Mouse (Mus musculus): ENCODE data around the gene Timm8a2.
A peak's percentile ranks its signal among the peaks of the same experiment; 100 is the strongest.

Gene Timm8a2

DNA sequence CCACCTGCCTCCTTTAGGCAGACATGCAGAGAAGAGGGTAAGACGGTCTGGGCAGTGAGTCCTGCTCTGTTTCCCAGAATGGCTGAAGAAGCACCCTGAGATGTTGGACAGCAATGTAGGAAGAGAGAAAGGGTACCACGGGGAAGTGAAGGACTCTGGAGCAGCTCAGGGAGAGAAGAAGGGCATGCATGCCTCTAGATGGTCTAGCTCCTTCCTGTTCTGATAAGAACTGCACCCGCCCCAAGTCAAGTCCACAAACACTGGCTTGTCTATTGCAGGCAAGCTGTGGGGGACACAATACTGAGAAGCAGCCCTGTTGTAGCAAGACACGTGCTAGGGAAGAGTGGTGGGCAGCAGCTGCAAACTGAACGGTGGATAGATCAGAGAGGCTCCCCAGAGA lies 22.3 kb upstream of the Timm8a2 start:
- DNase-seq (ENCODE audit: low spot score), result no peak

DNA sequence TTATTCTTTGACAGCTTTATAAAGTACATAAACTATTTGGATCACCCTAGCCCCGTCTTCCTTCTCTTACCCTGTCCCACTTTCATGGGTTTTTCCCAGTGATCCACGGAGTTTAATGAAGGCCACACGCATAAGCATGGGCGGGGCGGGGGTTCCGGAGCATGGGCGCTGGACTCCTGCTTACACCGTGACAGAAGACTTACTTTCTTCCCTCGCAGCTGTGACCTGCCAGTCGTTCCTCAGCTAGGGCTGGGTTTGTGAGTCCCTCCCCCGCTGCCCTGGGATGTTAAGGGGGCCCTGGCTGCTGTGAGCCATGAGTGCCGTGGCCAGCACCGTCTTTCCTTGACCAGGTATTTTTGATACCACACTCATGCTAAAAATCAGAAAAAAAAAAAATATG lies 21.7 kb upstream of the Timm8a2 start:
- no peak for DNase-seq (ENCODE audit: low spot score)

DNA sequence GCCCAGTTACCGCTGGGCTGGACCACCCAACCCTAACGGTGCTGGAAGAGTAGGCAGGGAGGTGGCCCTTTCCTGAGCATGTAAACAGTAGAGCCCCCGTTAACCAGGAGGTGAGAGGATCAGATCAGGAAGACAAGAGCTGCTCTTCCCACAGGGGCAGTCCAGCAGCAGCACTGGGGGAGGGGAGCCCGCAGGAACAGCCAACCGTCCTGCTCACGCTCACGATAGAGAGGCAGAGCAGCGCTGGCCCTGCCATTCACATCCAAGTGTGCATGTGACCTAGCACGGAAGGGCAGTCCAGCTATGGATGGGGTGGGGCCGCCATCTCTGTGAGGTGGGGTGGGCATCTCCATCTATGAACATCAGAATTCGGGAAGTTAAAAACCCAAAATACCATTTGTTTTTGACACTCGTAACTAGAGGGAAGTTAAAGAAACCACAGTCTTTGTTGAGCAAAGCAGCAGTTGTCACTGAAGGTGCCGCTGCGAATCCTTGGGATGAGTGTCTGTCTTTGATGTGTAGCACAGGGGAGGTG lies 21.0 kb upstream of the Timm8a2 start:
- DNase-seq (ENCODE audit: low spot score), result no peak

DNA sequence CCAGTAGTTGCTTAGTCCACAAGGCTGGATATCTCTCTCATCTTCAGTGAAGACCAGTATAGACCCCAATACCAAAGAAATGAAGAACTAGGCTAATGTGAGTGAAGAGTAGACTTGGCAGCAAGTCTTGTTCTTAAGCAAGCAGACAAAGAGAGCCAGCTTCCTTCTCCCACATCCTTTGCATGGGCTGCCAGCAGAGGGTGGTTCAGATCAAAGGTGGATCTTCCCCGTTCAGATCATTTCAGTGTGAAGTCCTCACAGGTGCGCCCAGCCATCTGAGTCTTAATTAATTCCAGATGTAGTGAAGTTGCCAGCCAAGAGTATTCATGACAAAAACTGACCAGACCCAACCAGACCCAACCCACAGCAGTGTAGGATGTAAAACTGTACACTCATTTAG lies 16.5 kb upstream of the Timm8a2 start:
- DNase-seq (ENCODE audit: low spot score), result no peak

DNA sequence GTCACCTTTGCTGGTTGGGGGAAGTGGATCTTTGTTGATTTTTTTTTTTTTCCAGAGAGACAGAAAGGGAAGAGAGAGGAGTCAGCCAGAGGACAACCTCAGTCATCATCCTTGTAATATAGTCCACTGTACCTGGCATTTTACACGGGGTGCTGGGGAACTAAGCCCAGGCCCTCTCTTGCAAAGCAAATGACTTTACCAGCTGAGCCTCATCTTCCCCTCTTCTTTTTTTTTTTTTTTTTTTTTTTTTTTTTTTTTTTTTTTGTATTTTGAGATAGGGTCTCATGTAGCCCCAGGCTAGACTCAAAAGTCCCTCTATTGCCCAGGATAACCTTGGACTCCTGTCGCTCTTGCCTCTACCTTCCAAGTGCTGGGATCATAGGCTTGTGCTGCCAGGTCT lies 15.1 kb upstream of the Timm8a2 start:
- DNase-seq (ENCODE audit: low spot score), result no peak

DNA sequence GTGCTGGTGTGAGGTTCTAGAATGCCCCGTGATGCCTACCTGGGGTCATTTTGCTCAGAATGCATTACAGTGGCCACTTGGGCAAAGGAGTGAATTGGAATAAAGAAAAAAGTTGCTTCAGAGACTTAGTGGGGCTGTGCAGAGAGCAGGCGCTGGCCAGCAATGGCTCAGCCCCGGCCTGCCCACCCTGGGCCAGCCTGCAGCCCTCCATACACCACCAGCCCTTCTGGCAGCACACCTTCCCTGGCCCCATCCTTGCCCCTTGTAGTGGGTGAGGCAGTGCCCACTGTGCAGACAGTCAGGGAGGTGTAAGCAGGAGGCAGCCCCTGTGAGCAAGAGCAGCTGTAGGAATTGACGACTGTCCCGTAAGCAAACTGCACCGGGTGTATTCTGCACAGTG lies 13.9 kb upstream of the Timm8a2 start:
- DNase-seq (ENCODE audit: low spot score), result no peak

DNA sequence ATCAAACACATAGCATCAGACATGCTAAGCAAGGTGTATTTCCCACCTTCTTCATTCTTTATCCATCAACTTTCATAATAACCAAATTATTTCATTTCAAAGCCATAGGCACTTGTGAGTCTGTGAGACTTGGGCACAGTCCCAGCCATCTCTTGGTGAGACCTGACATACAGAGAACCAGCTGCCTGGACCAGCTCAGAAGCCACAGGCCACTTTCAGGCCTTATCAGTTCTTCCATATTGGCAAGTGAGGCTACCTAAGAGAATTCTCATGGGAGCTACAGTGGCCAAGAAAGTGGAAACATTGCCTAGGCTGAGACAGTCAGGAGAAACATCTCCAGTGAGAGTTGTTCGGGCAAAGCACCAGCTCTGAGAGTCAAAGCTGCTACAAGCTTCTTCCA lies 11.4 kb upstream of the Timm8a2 start:
- DNase-seq (ENCODE audit: low spot score), result no peak

DNA sequence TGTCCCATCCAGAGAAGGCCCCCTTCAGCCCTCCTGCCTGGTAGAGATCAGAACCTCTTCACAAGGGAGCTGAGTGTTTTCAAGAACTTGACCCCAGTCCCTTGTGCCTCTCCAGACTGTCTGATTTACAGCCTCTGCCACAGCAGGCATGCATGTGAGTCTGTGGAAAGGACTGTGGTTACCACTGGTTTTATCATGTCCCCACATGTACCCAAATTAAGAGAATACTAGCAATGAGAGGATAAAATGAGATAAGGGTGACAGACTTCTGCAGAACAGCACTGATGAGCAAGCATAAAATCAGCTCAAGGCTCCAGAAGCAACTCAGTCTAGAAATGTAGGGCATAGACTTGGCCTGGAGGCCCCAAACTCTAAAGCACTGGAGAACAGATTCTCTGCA lies 10.5 kb upstream of the Timm8a2 start:
- DNase-seq (ENCODE audit: low spot score), result no peak

DNA sequence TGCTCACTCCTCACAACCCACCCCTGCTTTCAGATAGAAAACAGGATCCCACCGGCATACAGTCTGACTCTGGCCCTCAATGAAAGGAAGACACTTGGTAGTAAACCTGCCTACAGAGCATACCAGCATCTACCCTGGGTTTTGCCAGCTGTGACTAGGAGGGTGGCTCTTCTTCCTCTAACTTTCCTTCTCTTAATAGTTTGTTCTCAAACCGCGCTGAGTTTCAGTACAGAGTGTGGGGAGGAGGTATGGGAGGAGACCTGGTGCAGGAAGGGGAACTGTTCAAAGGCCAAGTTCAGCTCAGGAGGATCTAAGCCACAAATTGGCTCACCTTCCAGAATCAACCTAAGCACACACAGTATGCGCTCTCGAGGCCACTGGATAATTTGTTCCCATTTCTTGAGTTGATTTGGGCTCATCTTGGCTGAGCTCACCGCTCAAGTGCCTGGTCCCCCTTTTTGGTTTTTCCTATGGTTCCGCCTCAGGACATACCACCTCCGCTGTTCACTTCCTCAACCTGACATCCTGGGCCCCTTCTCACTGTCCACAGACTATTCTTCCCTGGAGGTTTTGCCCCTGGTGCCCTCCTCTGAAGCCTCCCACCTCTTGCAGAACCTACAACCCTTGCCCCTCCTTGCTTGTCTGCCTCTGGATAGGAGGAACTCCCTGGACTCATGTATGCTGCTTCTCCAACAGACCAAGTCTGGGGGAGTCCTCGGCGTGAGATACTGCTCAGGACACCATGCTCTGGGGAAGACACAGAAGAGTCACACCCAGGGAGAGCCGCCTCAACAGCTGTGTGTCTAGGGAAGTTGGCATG lies 5.3 kb upstream of the Timm8a2 start:
- DNase-seq (ENCODE audit: low spot score), result no peak

DNA sequence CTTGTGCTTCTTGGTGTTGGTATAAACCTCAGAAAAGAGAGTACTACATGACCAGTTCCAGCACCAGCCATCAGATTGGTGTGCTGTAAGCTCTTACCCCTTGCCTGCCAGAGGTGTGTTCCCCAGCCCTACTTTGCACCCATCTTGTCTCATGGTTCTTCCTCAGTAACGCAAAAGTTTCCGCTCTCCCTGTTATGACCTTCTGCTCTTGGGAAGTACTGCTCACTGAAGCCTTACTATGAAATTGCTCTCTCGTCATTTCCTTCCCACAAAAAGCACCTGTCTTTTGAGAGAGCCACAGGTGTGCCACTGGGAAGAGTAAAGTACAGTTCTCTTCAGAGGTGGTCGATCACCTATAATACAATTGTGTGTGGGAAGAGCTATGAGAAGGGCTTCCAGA lies 4.6 kb upstream of the Timm8a2 start:
- no peak for DNase-seq (ENCODE audit: low spot score)

DNA sequence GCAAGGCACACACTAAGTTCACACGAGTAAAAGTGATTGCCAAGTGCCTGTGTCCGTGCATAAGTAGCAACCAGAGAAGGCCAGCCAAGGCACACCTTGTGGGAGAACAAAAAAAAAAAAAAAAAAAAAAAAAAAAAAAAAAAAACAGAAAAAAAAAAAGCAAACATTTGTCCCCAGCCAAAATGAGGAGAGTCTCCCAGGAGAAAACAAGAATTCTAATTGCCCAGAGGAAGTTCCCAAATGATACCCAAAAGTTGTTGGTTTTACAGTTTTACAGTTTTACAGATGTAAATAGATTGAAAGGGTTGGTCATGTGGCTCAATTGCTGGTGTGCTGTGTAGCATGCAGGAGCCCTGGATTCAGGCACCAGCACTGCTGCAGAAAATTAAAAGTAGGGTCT lies 2.4 kb upstream of the Timm8a2 start:
- no peak for DNase-seq (ENCODE audit: low spot score)

DNA sequence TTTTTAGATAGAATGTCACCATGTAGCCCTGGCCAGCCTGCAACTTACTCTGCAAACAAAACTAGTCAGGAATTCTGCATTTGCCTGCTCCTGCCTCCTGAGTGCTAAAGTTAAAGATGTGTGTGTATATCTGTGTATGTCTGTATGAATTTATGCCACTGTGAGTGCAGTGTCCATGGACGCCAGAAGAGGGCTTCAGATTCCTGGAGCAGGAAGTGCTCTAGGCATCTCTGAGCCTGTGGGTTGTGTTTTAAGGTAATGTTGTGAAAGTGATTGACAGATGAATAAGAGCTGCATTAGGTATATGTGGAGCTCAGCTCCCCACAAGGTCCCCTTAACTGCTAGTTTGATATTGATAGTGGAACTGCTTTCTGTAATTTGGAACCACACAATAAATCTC lies 707 bp downstream of the Timm8a2 start:
- DNase-seq (ENCODE audit: low spot score), result no peak

DNA sequence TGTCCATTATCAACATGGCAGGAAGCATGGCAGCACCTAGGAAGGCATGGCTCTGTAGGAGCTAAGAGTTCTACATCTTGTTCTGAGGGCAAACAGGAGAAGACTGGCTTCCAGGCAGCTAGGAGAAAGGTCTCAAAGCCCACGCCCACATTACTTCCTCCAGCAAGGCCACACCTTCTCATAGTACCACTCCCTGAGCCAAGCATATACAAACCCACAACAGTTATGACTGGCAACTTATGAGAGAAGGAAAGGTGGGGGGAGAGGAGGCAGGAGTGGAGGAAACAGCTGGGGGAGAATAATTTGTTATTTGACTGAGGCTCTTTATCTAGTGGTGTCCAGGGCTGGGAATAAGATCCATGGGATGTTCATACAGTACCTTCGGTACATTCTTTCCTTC lies 1.4 kb downstream of the Timm8a2 start:
- no peak for DNase-seq (ENCODE audit: low spot score)

DNA sequence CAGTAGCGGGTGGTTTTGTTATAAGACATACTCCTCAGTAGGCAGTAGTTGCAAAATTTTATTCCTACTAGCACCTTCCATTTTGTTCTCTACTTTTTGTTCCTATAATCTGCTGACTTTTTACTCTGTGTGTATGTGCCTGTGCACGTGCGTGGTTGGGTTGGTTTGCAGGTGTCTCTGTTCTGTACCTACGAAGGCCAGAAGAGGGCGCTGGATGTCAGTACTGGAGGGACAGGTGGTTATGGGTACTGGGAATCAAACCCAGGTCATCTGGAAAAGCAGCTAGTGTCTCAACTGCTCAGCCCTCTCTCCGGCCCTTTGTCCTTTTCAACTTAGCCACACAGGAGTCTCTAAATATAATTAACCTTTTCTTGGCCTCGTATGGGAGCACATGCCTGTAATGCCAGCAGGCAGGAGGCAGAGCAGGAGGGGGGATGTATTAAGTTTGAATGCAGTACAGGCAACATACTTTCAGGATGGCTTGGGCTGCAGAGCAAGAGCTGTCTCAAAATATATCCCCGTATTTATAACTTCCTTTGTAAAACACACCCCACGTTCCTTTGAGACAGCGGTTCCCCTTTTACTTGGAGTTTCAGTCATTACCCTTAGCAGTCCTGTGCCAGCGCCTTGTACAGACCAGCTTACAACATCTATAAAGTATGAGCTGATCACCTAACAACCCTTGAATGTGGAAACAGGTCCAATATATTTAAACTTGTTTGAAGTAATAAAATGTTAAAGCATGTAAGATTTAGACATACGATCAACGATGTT lies 4.6 kb downstream of the Timm8a2 start:
- no peak for DNase-seq (ENCODE audit: low spot score)

DNA sequence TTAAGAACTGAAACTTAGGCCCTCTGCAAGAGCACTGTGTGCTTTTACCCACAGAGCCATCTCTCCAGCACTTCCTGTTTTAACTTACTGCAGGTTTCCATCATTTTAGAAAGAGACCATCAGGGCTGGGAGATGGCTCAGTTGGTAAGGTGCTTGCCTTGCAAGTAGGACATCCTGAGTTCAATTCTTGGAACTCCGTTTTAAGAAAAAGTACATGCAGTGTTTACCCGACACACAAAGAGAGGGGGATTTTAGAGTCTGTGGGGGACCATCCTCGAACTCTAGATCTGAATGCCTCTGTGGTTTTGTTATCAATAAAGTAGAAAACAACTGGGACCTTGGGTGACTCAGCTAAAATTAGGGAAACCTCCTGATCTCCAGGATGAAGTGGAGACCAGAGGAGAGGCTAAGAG lies 6.9 kb downstream of the Timm8a2 start:
- DNase-seq (ENCODE audit: low spot score), result no peak

DNA sequence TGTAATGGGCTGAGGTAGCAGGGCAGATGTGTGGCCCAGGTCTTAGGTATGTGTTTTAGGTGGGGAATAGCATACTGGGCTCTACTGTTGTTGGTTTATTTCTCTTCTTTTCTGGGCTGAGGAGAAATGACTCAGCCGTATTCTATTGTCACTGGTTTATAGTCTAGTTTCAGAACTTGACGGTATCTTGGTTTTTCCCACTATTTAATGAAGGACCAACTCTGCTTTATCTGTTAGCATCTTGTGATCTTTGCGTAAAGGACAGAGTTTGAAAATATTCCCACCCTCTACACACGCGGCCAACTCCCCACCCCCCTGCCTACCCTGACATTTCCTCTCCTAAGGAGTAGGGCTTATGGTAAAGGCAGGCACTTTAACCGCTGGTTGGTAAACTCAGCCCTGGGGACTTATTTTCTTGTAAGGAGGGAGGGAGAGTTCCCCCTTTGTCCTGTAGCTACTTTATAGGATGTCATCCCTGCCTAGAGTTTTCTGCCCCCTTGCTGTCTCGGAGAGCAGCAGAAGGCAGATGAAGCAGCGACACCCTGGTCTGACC lies 7.7 kb downstream of the Timm8a2 start:
- no peak for DNase-seq (ENCODE audit: low spot score)

DNA sequence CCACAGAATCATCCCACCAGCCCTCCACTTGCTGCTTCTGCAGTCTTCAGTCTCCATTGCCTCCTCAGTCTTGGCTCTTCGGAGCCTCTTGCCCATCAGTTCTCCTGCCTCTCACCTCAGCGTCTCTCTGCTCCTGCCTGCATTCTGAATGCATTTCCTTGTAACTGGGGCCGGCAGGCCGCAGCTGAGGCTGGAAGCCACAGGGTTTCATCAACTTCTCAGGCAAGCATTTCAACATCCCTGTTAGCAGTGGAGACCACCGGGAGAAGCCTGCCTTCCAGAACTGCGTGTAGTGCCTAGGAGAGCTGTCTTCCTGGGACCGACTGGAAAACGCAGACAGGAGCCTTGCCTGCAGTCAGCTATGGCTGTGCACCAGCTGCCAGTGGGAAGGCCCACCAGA lies 13.3 kb downstream of the Timm8a2 start:
- DNase-seq (ENCODE audit: low spot score), result no peak

DNA sequence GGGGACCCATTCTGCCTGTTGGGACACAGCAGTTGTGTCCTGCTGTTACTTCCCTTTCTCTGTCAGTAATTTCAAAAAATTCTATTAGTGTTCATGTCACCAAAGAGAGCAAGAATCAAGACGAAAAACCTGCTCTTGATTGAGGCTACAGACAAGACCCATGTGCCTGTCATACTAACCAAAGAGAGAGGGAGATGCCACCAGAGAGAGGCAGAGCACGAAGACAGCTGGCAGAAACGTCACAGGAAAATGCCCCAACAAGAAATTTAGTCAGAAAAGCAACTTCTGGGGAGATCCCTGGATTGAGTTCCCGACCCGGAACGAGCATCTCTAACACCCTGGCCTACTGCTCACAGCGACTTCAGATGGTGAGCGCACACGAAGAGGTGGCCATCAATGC lies 14.3 kb downstream of the Timm8a2 start:
- no peak for DNase-seq (ENCODE audit: low spot score)

DNA sequence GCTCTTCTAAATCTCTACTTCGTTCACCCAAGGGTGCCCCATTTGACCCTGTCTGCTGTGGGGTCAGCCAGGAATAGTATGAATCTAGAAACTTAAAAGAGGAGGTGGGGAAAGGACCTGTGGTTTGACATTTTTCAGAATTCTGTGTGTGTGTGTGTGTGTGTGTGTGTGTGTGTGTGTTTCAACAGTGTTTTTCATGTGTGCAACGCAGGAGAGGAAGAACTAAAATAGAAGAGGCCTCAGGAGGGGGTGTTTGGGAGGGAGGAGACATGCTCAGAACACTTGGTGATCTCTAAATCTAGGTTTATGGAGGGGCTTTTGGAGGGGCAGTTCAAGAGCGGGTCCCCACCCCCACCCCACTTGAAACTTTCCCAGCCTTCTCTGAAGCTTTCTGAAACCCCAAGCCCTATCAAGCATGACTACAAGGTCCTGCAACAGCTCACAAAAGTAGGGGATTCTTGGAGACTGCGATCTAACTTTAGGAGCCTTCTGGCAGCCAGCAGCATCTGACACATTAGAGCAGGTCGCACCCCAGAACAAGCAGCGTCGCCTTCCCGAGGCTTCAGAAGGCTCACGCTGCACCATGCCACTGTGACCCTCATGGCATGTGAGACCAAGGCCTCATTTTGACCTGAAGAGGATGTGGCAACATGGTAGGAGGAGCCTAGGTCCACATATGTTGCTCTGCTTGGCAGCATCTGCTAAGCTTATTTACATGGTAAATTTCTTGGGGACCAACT lies 18.6 kb downstream of the Timm8a2 start:
- no peak for DNase-seq (ENCODE audit: low spot score)

DNA sequence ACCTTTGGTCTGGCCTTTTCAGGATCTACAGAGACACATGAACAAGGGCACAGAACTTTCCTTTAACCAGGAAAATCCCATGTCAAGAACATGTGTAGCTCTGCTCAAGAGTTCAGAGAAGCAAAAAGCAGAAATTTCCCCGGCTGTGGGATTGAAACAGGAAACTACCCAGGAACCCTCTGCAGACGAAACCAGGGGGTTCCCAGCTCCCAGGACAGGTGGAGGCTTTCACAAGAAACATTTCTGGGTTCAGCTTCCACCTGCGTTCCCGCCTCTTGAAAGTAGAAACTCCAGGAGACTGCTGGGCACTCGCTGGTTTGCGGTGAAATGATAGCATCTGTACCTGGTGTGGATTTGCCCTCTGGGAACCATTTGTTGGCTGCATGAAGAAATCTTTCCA lies 22.4 kb downstream of the Timm8a2 start:
- no peak for DNase-seq (ENCODE audit: low spot score)

DNA sequence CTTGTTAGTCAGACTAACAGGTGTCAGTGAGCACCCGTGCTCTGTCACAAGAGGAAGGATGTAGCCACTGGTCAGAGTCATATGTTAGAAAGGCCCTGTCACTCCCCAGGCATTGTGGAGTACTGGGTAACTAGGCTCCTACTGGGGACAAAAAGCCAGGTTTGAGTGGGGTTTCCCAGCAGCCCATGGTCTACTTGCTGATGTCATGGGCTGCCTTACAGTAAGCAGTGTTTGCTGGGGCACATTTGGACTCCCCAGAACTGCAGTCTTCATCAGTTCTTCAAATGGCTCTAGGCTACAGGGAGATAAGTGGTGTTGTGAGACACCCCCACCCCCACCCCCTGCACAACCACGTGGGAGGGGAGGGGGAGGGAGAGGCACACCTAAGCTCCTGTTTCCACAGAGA lies 23.5 kb downstream of the Timm8a2 start:
- DNase-seq (ENCODE audit: low spot score), result no peak

DNA sequence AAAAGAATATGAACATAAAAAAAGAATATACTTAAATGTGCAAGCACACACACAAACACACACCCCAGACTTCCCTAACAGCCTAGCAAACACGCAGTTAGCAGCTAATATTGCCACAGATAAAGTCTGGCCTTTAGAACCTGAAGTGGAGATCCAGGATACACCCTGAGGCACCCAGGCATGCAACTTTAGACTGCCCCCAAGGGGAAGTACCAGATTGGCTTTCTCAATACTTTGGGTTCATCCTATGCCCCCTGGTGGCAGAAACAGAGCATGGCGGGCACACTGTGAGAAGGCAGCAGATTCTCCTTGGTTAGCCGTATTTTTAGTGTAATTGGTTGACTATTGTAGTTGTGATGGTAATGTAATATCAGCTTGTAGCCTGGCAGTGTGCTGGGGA lies 26.2 kb downstream of the Timm8a2 start:
- peak; percentile 87 for DNase-seq (ENCODE audit: low spot score)
